Mouse (Mus musculus) megakaryocyte, embryonic 14.5 days (primary cell): ENCODE data around the gene Gm42906.

Experiments
- FLI1 ChIP-seq: IDR thresholded peaks from 2 replicates; pipeline ENCODE4 v1.6.1; 2012; ENCODE audit warnings: low read length, inconsistent platforms, mixed read lengths
- GATA1 ChIP-seq: IDR thresholded peaks from 3 replicates; pipeline ENCODE4 v1.6.1; 2012; ENCODE audit warnings: mixed read lengths, low read length, inconsistent platforms, borderline replicate concordance

DNA sequence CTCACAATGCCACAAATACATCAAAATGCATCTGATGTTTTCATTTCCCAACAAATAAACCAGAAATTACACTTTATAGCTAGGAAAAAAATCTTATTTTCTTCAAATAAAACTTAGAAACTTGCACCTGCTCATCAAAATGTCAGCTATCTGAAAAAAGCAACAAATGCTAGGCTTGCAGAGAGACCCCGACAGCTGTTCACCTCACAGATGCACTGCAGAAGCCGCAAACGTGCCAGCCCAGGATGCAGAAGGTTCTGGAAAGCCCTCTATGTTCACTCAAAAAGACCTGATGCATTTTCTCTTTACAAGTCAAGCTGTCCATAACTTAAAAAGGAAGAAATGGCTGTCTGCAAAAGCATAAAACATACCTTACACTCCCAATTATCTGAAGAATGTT lies 214.9 kb downstream of the Gm42906 start:
- TF ChIP-seq GATA1 (no peak), FLI1 (no peak)
